Mouse (Mus musculus) 3T3-L1 (cell line): ENCODE measurements around the gene Arhgap44.
A peak's percentile ranks its signal among the peaks of the same experiment; 100 is the strongest.

Experiments used
- DNase-seq: peaks from one replicate; pipeline ENCODE4 v3.0.0-alpha.2; 2015; ENCODE audit warnings: low read depth, low spot score

The Arhgap44 gene

DNA sequence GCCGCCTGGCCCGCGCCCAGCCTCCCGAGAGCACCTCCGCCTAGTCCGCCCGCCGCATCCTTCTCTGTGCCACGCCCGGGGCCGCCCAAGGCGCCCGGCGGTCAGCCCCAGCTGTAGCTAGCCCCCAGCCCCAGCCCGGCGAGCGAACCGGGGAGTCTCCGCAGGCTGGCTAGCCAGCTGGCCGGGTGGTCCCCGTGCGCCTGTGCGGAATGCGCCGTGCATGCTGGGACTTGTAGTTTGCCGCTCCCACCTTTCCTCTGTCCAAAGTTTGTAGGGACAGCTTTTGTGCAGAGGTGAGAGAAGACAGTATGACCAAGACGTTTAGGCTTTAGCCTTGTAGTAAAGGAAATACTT is at the start of gene Arhgap44:
Gene Arhgap44 (minus strand): TSS at position 195 of the 354 bp plus-strand sequence.
- DNase-seq = peak; percentile 44

GRCm38 (mm10) chr11:65211701-65212100 is 48.9 kb upstream of the Arhgap44 start:
- DNase-seq = no peak

GRCm38 (mm10) chr11:65209441-65209840 is 46.7 kb upstream of the Arhgap44 start:
- peak; percentile 86 for DNase-seq

GRCm38 (mm10) chr11:65205306-65205705 is 42.5 kb upstream of the Arhgap44 start:
- DNase-seq = no peak

- DNase-seq = no peak
These were observed 41.9 kb upstream of the Arhgap44 start for GRCm38 (mm10) chr11:65204651-65205050.

- DNase-seq = no peak
These were observed 40.3 kb upstream of the Arhgap44 start for GRCm38 (mm10) chr11:65203020-65203419.

DNA sequence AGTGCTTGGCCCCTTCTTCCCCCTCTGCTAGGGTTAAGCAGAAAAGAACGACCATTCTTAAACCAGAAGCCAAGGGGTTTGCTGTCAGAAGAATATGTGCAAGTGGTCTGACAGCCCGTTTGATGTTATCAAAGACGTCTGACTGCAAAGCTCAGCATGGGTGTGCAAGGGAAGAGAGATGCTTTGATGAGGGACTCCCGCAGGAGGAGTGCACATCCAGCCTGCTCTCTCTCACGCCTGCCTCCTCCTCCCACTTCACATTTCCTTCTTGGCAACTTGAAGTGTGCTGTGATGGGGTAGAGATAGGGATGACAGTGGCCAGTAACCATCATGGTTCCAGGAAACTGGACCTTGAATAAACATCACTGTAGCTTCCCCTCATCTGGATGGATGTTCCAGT is 39.5 kb upstream of the Arhgap44 start:
- DNase-seq = no peak

DNA sequence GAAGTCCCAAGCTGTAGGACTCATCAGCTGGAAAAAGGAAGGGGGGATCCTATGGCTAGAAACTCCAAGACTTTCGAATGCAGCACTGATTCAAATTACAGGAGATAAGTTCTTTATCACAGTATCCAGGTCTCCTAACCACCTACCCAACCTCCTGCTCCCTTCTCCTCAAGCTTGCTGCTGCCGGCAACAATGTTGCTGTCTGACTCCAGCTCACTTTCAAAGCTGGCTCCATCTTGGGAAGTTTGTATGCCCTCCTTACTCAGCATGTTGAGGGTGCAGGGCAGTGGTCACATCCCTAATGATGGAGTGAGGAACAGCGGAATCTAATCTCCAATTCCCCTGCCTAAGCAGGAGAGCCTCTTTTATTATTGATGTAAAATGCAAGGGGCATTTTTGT is 35.3 kb upstream of the Arhgap44 start:
- DNase-seq = no peak

DNA sequence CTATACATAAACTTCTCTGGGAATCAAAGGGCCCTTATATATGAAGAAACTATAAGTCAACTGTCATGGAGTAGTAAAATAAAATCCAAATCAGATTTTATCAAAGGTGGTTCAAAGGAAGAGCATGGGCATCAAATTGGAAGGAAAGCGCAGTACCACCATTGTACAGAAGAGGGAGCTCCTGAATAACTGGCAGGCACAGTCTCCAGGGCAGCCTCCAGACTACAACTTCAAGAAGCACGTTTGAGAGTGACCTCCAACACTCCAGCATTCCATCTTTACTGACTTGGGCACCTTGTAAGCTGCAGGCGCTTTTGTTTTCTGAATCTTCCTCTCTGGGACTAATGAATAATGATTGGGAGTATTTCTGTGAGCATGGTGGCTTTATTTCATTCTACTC is 34.5 kb upstream of the Arhgap44 start:
- peak; percentile 86 for DNase-seq

DNA sequence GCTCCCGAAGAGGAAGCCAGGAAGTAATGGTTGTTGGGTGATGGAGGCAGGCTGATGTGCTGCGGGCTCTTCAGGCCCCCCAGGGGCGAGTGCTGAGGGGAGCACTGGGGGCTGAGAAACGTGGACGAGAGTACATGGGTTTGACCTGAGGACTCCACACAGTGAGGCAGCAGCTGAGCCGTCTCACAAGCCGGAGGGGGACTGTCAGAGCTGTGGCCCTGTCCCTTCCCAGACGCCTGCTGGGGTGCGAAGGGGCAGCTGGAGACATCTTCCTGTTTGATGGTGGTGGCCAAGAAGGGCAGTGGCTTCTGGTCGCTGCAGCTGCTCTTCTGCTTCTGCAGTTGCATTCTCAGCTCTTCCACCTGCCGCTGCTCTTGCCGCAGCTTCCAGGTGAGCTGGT is 24.2 kb upstream of the Arhgap44 start:
- no peak for DNase-seq

DNA sequence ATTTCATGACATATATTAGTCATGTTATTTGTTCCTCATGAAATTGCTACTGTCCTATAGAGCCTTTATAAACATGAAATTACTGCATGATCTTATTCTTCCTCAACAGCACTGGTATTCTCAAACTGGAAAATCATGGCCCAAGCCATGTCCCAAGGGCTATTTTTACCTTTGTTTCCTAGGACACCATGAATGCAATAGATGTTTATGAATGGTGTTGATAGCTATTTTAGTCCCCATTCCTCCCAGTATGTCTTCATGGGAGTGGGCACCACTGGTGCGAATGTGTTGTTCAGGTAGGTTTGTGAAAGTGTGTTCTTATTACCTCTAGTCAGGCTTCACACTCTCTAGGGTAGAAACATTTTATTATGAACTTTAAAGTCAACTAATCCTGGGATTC is 22.4 kb upstream of the Arhgap44 start:
- no peak for DNase-seq

DNA sequence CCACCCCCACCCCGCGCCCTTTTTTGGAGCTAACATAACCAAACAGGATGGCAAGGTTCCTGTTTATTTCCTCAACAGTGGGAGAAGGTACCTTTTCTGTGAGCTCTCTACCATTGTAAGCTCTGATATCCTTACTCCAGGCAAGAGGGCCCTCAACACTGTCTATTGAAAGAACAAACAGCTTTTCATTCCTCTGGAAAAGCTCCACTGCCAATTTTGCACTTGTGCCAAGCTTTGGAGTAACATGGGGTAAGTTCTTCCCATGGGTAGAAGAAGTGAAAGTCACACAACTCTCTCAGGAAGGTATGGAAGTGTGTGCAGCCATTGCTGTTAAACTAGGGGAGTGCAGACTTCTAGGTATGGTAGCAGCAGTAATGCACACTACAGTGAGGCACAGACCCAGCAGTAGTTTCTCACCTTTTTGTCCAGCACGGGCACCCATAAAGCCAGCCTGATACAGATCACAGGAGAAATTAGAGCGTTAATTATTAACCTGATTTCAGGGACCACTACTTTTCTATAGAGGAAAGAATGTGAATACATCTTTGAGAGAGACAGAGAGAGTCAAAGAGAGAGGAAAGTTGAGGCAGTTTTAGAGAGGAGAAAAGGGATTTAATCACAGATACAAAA is 7.5 kb upstream of the Arhgap44 start:
- DNase-seq = no peak

DNA sequence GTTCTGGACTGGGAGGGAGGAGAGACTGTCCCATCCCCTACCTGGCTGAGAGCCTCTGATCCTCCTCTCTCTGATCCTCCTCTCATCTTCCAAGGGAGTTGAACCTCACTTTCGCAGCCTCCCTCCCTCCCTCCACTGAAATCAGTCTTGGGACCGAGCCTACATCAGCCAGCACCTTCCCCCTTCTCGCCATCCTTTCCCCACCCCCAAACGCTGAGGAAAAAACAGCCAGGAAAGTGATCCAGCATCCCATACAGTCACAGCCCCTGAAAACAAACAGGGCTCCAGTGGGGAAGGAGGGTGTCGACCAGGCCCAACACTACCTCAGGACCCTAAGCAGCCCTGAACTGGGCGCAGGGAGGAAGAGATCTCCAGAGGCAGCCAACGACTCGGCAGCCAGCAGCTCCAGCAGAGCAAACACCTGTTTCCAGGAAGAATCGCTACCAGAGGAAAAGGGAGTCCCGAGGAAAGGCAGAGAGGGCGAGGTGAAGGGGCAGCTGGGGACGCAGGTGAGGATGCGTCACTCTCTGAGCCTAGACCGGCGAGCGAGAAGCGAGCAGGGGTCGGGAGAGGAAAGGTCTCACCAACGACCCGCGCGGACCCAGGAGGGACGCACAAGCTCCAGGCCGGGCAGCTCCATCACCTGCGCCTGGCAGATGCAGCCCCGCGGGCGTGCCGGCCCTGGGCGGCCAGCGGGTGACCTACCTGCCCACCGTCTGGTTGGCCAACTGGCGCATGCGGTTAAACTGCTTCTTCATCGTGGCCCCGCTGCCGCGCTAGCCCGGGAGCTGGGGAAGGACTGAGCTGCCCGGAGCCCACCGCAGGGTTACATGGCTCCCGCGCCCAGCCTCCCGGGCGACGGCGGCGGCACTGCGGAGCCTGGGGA is 637 bp downstream of the Arhgap44 start:
- no peak for DNase-seq

DNA sequence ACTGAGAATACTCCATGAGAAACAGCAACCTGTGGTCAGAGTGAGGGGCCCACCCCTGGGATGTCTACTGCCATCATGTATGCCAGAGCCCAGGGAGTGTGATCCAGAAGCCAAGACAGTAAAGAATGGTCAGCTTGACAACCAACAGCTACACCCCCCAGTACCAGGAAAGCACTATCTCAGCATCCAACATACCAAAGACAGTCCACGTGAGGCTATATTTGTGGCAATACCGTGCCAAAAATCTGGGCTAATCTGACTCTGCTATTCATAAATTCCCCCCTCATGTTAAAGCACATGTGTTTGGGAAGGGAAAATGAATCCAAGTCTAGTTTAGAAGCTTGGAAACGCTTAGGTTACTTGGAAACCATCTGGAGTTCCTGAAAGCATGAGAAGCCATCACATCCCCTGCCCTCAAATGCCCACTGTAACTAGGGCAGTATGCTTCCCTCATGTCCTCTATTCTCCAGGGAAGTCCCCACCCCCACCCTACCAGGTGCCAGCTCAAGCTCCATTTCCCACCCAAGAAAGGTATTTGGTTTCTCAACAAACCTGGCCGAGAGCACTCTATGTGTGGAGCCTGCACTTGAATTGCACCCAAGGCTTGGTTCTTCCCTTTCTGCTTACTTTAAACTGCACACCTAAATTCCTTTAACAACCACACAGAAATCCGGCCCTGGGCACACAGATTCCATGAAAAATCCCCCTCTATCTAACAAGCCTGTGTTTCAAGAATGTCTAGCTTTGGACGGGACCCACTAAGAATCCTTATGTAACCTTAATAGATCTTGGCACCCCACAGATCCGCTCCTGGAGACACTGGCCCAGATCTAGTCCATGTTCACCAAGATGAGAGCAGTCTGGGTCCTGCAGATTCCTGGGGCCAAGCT is 1.5 kb downstream of the Arhgap44 start:
- no peak for DNase-seq

- DNase-seq = no peak
These were observed 3.0 kb downstream of the Arhgap44 start, which contains the start of gene 1700086D15Rik for GRCm38 (mm10) chr11:65159791-65160190. TSS of gene 1700086D15Rik (minus strand) at chr11:65159891.

DNA sequence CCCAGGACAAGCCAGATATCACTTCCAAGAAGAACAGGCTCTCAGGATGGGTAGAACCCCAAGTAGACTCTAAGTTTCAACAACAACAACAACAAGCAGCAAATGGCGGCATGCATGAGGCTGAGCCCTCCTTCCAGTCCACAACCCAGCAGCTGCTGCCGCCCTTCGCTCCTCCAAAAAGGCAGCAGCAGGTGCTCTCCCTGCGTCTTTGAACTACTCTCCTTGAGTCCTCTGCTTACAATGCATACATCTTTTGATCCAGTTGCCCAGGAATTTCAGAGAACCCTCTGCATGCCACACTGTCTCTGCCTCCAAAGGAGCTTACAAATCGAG is 4.1 kb downstream of the Arhgap44 start:
- DNase-seq = no peak

- no peak for DNase-seq
These were observed 4.6 kb downstream of the Arhgap44 start for GRCm38 (mm10) chr11:65157966-65158657.

DNA sequence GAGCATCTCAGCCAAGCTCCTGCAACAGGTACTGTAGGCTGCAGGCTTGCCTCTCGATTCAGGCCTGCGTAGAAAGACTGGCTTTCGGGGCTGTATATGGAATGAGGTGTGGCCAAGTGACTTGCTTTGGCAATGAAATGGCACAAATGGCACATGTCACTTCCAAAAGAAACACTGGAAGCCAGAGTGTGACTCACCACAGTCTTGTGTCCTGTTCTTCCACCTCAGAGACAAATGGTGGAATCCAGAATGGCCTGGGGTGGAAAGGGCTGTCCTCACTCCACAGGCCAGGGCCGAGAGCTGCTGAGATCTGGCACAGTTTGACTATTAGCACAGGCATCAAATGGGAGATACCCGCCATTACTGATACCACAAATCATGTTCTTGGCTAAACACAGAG is 9.8 kb downstream of the Arhgap44 start:
- no peak for DNase-seq

DNA sequence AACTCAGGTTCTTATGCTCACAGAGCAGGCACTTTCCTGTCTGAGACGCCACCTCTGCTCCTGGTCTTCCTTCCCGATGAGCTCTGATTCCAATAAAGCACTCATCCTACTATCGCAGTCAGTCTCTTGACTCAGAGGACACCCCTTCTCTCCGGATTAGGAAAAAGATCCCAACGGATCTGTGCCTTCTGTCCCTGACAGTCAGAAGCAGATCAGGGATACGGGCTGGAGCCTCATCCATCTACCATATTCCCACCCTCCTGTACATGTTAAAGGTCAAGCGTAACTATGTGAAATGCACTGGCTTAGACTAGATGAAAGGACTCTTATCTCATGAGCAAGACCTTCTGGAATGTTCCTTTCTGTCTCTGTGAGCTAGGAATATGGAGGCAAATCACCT is 14.3 kb downstream of the Arhgap44 start:
- no peak for DNase-seq

- DNase-seq = no peak
These were observed 19.8 kb downstream of the Arhgap44 start for GRCm38 (mm10) chr11:65142838-65143417.

DNA sequence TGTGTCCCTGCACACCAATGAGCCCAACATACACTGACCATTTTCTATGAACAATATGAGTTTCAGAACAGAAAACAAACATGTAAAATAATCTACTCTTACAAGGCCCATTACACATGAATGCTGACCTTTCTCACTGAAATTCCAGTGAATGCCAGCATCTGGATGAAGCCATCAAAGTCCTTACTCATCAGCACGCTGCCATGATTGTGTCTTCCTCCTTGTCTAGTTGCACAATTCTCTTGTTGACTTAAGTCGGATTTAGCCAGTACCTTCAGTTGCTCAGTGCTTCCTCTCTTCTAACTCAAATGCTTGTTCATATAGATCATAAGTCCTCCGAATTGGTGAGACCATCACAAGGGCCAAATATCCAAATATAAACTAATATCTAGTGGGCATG is 23.7 kb downstream of the Arhgap44 start:
- peak; percentile 54 for DNase-seq
